Mouse (Mus musculus) bone marrow macrophage, adult 2 months (primary cell): ENCODE results near the gene Tro.

Experiments
- CTCF ChIP-seq: IDR thresholded peaks from 2 replicates; pipeline ENCODE4 v1.5.1; 2012; ENCODE audit warnings: low read depth, mild to moderate bottlenecking, low read length, moderate library complexity
- POLR2A ChIP-seq: IDR thresholded peaks from 2 replicates; pipeline ENCODE4 v1.6.1; 2012; ENCODE audit warnings: mild to moderate bottlenecking, low read depth, low read length, borderline replicate concordance

- TF ChIP-seq CTCF (no peak), POLR2A (no peak)
Measured at GRCm38 (mm10) chrX:150657797-150658118, 375 bp upstream of the Tro start.
